8 mouse cellular contexts compared by ENCODE assay signal in the genomic region with DNA sequence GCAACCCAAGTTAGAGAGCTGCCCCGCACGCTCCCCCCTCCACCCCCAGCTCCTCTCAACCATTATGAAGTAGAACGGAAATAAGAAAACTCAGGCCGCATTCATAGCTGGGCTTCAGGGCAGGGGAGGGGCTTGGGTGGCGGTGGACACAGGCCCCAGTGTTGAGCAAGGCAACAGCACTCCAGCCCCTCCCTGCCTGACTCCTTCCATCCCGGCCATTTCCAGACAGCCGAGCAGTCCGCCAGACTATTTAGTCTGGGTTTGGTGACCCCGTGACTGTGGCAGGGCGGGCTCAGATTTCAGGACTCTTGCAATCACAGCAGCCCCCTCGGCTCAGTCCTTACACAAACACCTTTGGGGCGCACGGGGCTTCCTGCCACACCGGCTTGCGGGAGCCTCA. TPM values are rescaled to one million over a fixed set of nuclear protein-coding genes. Genes with fewer than 3 reads are reported as not detected.
A peak's percentile ranks its signal among the peaks of the same experiment; 100 is the strongest.
DNase-seq lines count a peak whose midpoint lies in the region; ATAC-seq lines count a peak whose summit lies in the region.
"Had no signal": no experiment of that assay in that cellular context is flagged by ENCODE, and none has a peak within 500 bp of the region (broad histone marks: within the 10 kb centered on the region; RNA-seq: fewer than 3 reads in every experiment).

No protein-coding gene starts in this region.

- H3K36me3 ChIP-seq in forebrain, embryonic 11.5 days (ENCODE audit: control insufficient read depth, insufficient read depth, low read length) = no peaks in the 10 kb centered on the region
- H3K36me3 ChIP-seq in limb, embryonic 12.5 days = no peaks in the 10 kb centered on the region
- H3K36me3 ChIP-seq in neural tube, embryonic 12.5 days = no peaks in the 10 kb centered on the region

- peak overlapping the region; percentile 31; the same call in 1 of the 2 replicates for H3K4me2 ChIP-seq in forebrain, embryonic 11.5 days (ENCODE audit: low read depth, low read length, severe bottlenecking)
- H3K4me2 ChIP-seq in limb, embryonic 12.5 days = peak overlapping the region; percentile 38
- peak overlapping the region; percentile 16 for H3K4me2 ChIP-seq in neural tube, embryonic 12.5 days (replicated peaks)

- peak; percentile 63 for ATAC-seq in forebrain, embryonic 11.5 days (replicated peaks; ENCODE audit: low FRiP score)
- peak; percentile 94 for ATAC-seq in limb, embryonic 12.5 days (ENCODE audit: insufficient number of reproducible peaks, insufficient read depth, low FRiP score, low TSS enrichment, low read depth)
- 0 out of 2 replicates have a peak, but pooled peaks have one; percentile 59 for ATAC-seq in neural tube, embryonic 12.5 days (ENCODE audit: low FRiP score, low read depth)
- no peak for ATAC-seq in monocyte, adult 5-6 weeks (replicated peaks; ENCODE audit: insufficient number of reproducible peaks, low FRiP score, low TSS enrichment, poor library complexity, severe bottlenecking)

- no peaks in the 10 kb centered on the region for H3K27me3 ChIP-seq in forebrain, embryonic 11.5 days (ENCODE audit: control insufficient read depth, insufficient read depth, low read length)
- H3K27me3 ChIP-seq in limb, embryonic 12.5 days = peaks cover 15% of the 10 kb centered on the region
- H3K27me3 ChIP-seq in neural tube, embryonic 12.5 days (replicated peaks) = no peaks in the 10 kb centered on the region

- H3K9ac ChIP-seq in forebrain, embryonic 11.5 days (ENCODE audit: low read length) = peak overlapping the region; percentile 41
- H3K9ac ChIP-seq in limb, embryonic 12.5 days (replicated peaks) = no peak overlapping the region
- peak overlapping the region; percentile 26; the same call in 1 of the 2 replicates for H3K9ac ChIP-seq in neural tube, embryonic 12.5 days

- intact Hi-C loops in heart, postnatal 14 days (cut with DNase I) = no loop called here

- peak; percentile 91 for DNase-seq in embryo, embryonic 10.5 days (ENCODE audit: low spot score)
- peak; percentile 80 for DNase-seq in forebrain, embryonic 11.5 days (ENCODE audit: low spot score)
- DNase-seq in heart, postnatal 14 days = peak; percentile 63
- no peak for DNase-seq in frontal cortex, postnatal 25 days (ENCODE audit: low spot score in 2 of 2)

- 8% methylated on average over 15 of the region's 15 CpGs for WGBS in forebrain, embryonic 11.5 days
- 1% methylated on average over 15 of the region's 15 CpGs for WGBS in limb, embryonic 12.5 days
- WGBS in neural tube, embryonic 12.5 days = 8% methylated on average over 15 of the region's 15 CpGs

- H3K9me3 ChIP-seq in forebrain, embryonic 11.5 days (ENCODE audit: control insufficient read depth, low read length) = no peaks in the 10 kb centered on the region
- H3K9me3 ChIP-seq in limb, embryonic 12.5 days = no peaks in the 10 kb centered on the region
- H3K9me3 ChIP-seq in neural tube, embryonic 12.5 days = no peaks in the 10 kb centered on the region

- H3K27ac ChIP-seq in forebrain, embryonic 11.5 days (ENCODE audit: low read depth, low read length) = peak overlapping the region; percentile 68
- peak overlapping the region; percentile 88 for H3K27ac ChIP-seq in limb, embryonic 12.5 days
- H3K27ac ChIP-seq in neural tube, embryonic 12.5 days = no peak overlapping the region

- no peak overlapping the region for H3K4me3 ChIP-seq in forebrain, embryonic 11.5 days (ENCODE audit: low read depth, low read length)
- H3K4me3 ChIP-seq in limb, embryonic 12.5 days (replicated peaks) = no peak overlapping the region
- no peak overlapping the region for H3K4me3 ChIP-seq in neural tube, embryonic 12.5 days

- H3K4me1 ChIP-seq in forebrain, embryonic 11.5 days (replicated peaks; ENCODE audit: control insufficient read depth, insufficient read depth, low read length) = peaks cover 33% of the 10 kb centered on the region
- H3K4me1 ChIP-seq in limb, embryonic 12.5 days (replicated peaks) = peaks cover 60% of the 10 kb centered on the region
- peaks cover 27% of the 10 kb centered on the region for H3K4me1 ChIP-seq in neural tube, embryonic 12.5 days

RNA-seq across cellular contexts. Expression of a gene that starts 36.5 kb away (rescaled TPM):
- not detected in 2 replicates for polyA plus RNA-seq in forebrain, embryonic 11.5 days (2014; fragmentation: Nextera tagmentation; extraction: Ambion mirVana)
- not detected for total RNA-seq in heart, postnatal 14 days (2021)
- polyA plus RNA-seq in limb, embryonic 12.5 days (2016; fragmentation: Nextera tagmentation; extraction: Ambion mirVana) = not detected in 2 replicates
- not detected in 2 replicates for polyA plus RNA-seq in neural tube, embryonic 12.5 days (2016; fragmentation: Nextera tagmentation; extraction: Ambion mirVana)
- not detected in 3 replicates for total RNA-seq in monocyte, adult 5-6 weeks (2017)
- total RNA-seq: neutrophil, adult 5-6 weeks had no signal

Comparison
In these comparisons a context has a peak if more than half of its experiments do, and no peak if none do; other contexts are left out.
1. DNase-seq: peak in embryo, embryonic 10.5 days (single experiment), forebrain, embryonic 11.5 days (single experiment) and heart, postnatal 14 days (2 of 2); none in frontal cortex, postnatal 25 days (0 of 2).
2. Peak in every context shown above with its lines, with median percentiles within 50 percentile points of each other: H3K4me2 ChIP-seq.